Mouse (Mus musculus) gastrocnemius, adult 8-10 months (tissue): ENCODE results near the gene Olfml2a. TPM values are rescaled to one million over a fixed set of nuclear protein-coding genes. Genes with fewer than 3 reads are reported as not detected.
"Not testable (repeated sequence)": the region's sequence is repeated elsewhere in the genome, so short reads cannot be mapped to it uniquely, and the experiment has no call there.

Source experiments
- DNase-seq, 2 experiments: peaks; one replicate each; pipeline ENCODE4 v3.0.0; 2022; ENCODE audit warnings: low spot score in 2 of 2
- total RNA-seq, 4 experiments: library from RNA; stranded (reverse); gene quantifications; 2 replicates each; pipeline ENCODE4 v1.2.4; 2022

Olfml2a gene
- total RNA-seq, 4 experiments from 2014 or later = 3.1 to 4.6 (median 3.3) TPM

- no peak for DNase-seq
Observed at GRCm38 (mm10) chr2:39008954-39009365, 77.2 kb downstream of the Olfml2a start.

GRCm38 (mm10) chr2:39010144-39010543 is 78.4 kb downstream of the Olfml2a start:
- DNase-seq = not testable (repeated sequence)

- DNase-seq = no peak
Observed at GRCm38 (mm10) chr2:39011264-39011663, 79.5 kb downstream of the Olfml2a start.

GRCm38 (mm10) chr2:39011971-39012370 is 80.2 kb downstream of the Olfml2a start:
- no peak for DNase-seq

- DNase-seq = no peak
Observed at GRCm38 (mm10) chr2:39012768-39013279, 81.0 kb downstream of the Olfml2a start.

Other genes starting within 250 kb of the Olfml2a start
- under 1 TPM in 2 of 4 experiments, not detected in 2; 0.12 to 0.16 TPM for gene Nr5a1, start 217.4 kb upstream of the Olfml2a start, total RNA-seq
- gene Nr6a1, start 4.3 kb upstream of the Olfml2a start, total RNA-seq = 1 to 10 TPM; 4.5 to 7.1 (median 5.3) TPM
- under 1 TPM in 1 of 4 experiments, not detected in 3; 0.21 TPM for gene Wdr38, start 65.5 kb downstream of the Olfml2a start, total RNA-seq
- gene Arpc5l, start 73.4 kb downstream of the Olfml2a start, total RNA-seq = 100 to 1,000 TPM; 120 to 151 (median 137) TPM
- 100 to 1,000 TPM; 298 to 385 (median 322) TPM for gene Rpl35, start 73.6 kb downstream of the Olfml2a start, total RNA-seq
- 10 to 100 TPM in 2 of 4 experiments, 1 to 10 TPM in 2; 8.9 to 10.5 (median 9.9) TPM for gene Golga1, start 133.6 kb downstream of the Olfml2a start, total RNA-seq